Mouse (Mus musculus) bone marrow macrophage, adult 2 months (primary cell): ENCODE data around the gene Ksr2.

Experiments
- CTCF ChIP-seq: IDR thresholded peaks from 2 replicates; pipeline ENCODE4 v1.5.1; 2012; ENCODE audit warnings: low read depth, mild to moderate bottlenecking, low read length, moderate library complexity
- POLR2A ChIP-seq: IDR thresholded peaks from 2 replicates; pipeline ENCODE4 v1.6.1; 2012; ENCODE audit warnings: mild to moderate bottlenecking, low read depth, low read length, borderline replicate concordance

DNA sequence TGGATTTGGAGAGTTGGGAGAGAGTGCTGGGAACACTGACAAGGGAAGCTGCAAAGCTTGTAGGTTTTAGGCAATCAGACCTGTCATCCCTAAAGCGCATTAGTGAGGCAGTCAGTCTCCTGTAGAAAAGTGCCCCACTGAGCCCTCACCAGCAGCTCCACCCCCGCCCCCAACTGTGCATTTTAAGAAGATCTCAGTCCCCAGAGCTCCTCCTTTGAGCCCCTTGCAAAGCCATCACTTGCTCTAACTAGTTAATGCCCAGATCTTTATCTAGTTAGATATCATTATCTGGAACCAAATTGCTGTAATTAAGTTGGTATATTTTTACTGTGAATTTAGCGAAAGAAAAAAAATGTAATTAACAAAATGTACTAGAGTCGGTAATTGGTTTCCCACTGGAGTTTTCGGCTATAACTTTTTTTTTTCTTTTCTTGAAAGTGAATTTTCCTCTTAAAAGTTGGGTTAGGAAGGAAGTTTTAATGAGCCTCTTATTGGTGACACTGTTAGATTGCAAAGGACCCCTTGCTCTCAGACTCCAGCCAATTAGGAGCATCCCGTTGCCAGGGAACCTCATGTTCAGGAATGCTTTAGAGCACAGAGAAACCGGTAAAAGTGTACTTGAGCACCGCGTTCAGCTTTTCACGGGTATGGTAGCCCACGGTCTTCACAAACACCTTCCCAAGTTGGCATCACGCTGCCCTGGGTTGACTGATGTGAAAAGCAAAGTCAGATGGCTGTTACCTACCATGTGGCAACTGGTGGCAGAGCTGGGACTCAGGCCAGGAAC lies 344.1 kb downstream of the Ksr2 start:
- TF ChIP-seq POLR2A (no peak), CTCF (no peak)
